Mouse (Mus musculus) hindbrain, embryonic 10.5 days (tissue): Measurements from ENCODE around the gene Wdr35. TPM values are rescaled to one million over a fixed set of nuclear protein-coding genes. Genes with fewer than 3 reads are reported as not detected.
A peak's percentile ranks its signal among the peaks of the same experiment; 100 is the strongest.
"Not testable (repeated sequence)": the region's sequence is repeated elsewhere in the genome, so short reads cannot be mapped to it uniquely, and the experiment has no call there.

Source experiments
- DNase-seq: peaks from one replicate; pipeline ENCODE4 v3.0.0-alpha.2; 2017; ENCODE audit warnings: low spot score
- H3K27ac ChIP-seq: fragments of 300-500 bp; sonication (generic); 2 replicates; pipeline ENCODE4 v1.5.1; 2016; ENCODE audit warnings: mild to moderate bottlenecking, moderate library complexity
- H3K27me3 ChIP-seq: fragments of 300-500 bp; sonication (generic); 2 replicates; pipeline ENCODE4 v1.6.1; 2016; ENCODE audit warnings: mild to moderate bottlenecking; ENCODE audit not compliant: poor library complexity, insufficient read depth, severe bottlenecking
- H3K36me3 ChIP-seq: fragments of 300-500 bp; sonication (generic); 2 replicates; pipeline ENCODE4 v1.6.1; 2016; ENCODE audit warnings: mild to moderate bottlenecking, moderate library complexity
- H3K4me1 ChIP-seq: fragments of 300-500 bp; sonication (generic); replicated peaks from 2 replicates; pipeline ENCODE4 v1.6.1; 2016; ENCODE audit warnings: mild to moderate bottlenecking
- H3K4me3 ChIP-seq: fragments of 300-500 bp; sonication (generic); 2 replicates; pipeline ENCODE4 v1.5.1; 2016; ENCODE audit warnings: mild to moderate bottlenecking, moderate library complexity
- H3K9me3 ChIP-seq: fragments of 300-500 bp; sonication (generic); 2 replicates; pipeline ENCODE4 v1.6.1; 2016; ENCODE audit warnings: mild to moderate bottlenecking, moderate library complexity
- WGBS: fragments of 180-500 bp; shearing (Covaris S2); methylation state at CpG from one replicate; pipeline ENCODE4 v1.1.7; 2016; 5-methylcytosine and 5-hydroxymethylcytosine counted together
- polyA plus RNA-seq: library from polyadenylated mRNA; unstranded; fragments of >200 nt; fragmentation: Nextera tagmentation; extraction: Ambion mirVana; gene quantifications from 2 replicates; pipeline ENCODE4 v1.2.1, GENCODE M21; 2016

Gene Wdr35
- 21.1 and 22.9 TPM in 2 replicates for polyA plus RNA-seq

GRCm38 (mm10) chr12:8973820-8974465 lies at the start of gene Wdr35:
TSS of gene Wdr35 (plus strand) at chr12:8973892.
- Histone ChIP-seq H3K4me1 (peaks cover 14% of the 10 kb centered on the region), H3K4me3 (peak within 1 kb of the TSS; percentile 72), H3K27me3 (peaks cover 6% of the 10 kb centered on the region), H3K9me3 (no peaks in the 10 kb centered on the region), H3K27ac (peak within 1 kb of the TSS; percentile 89), H3K36me3 (peaks cover 10% of the 10 kb centered on the region)
- under 1% methylated on average over 45 of the region's 45 CpGs for WGBS
- DNase-seq, result peak; percentile 90

GRCm38 (mm10) chr12:8927652-8928051 lies 46.0 kb upstream of the Wdr35 start:
- Histone ChIP-seq H3K9me3 (no peaks in the 10 kb centered on the region), H3K27ac (no peak overlapping the region), H3K36me3 (peaks cover 68% of the 10 kb centered on the region), H3K27me3 (no peaks in the 10 kb centered on the region), H3K4me1 (peaks cover 22% of the 10 kb centered on the region), H3K4me3 (no peak overlapping the region)
- no peak for DNase-seq
- WGBS, result 93% methylated on average over 3 of the region's 3 CpGs

GRCm38 (mm10) chr12:8928766-8929165 lies 44.9 kb upstream of the Wdr35 start:
- no peaks in the 10 kb centered on the region for H3K9me3 ChIP-seq
- peaks cover 77% of the 10 kb centered on the region for H3K36me3 ChIP-seq
- DNase-seq, result no peak
- 87% methylated on average over 4 of the region's 4 CpGs for WGBS
- H3K27me3 ChIP-seq, result no peaks in the 10 kb centered on the region
- H3K27ac ChIP-seq, result no peak overlapping the region
- H3K4me3 ChIP-seq, result no peak overlapping the region
- H3K4me1 ChIP-seq, result peaks cover 11% of the 10 kb centered on the region

GRCm38 (mm10) chr12:8931083-8931482 lies 42.6 kb upstream of the Wdr35 start:
- Histone ChIP-seq H3K4me1 (no peaks in the 10 kb centered on the region), H3K4me3 (no peak overlapping the region), H3K36me3 (peaks cover 79% of the 10 kb centered on the region), H3K27me3 (no peaks in the 10 kb centered on the region), H3K27ac (no peak overlapping the region), H3K9me3 (no peaks in the 10 kb centered on the region)
- 86% methylated on average over 4 of the region's 4 CpGs for WGBS
- DNase-seq, result no peak

GRCm38 (mm10) chr12:8935349-8935748 lies 38.3 kb upstream of the Wdr35 start:
- Histone ChIP-seq H3K27me3 (no peaks in the 10 kb centered on the region), H3K4me3 (no peak overlapping the region), H3K4me1 (no peaks in the 10 kb centered on the region), H3K36me3 (peaks cover 83% of the 10 kb centered on the region), H3K9me3 (no peaks in the 10 kb centered on the region), H3K27ac (no peak overlapping the region)
- no peak for DNase-seq
- 86% methylated on average over 5 of the region's 5 CpGs for WGBS

GRCm38 (mm10) chr12:8936210-8936609 lies 37.5 kb upstream of the Wdr35 start:
- not testable (repeated sequence) for H3K4me3 ChIP-seq, DNase-seq, H3K9me3 ChIP-seq, H3K27me3 ChIP-seq, H3K4me1 ChIP-seq, H3K27ac ChIP-seq
- peaks cover 80% of the 10 kb centered on the region for H3K36me3 ChIP-seq
- 73% methylated on average over 4 of the region's 4 CpGs for WGBS

- no peak for DNase-seq
- no peak overlapping the region for H3K27ac ChIP-seq
- no peaks in the 10 kb centered on the region for H3K4me1 ChIP-seq
- no peak overlapping the region for H3K4me3 ChIP-seq
- H3K27me3 ChIP-seq, result no peaks in the 10 kb centered on the region
- H3K36me3 ChIP-seq, result peaks cover 52% of the 10 kb centered on the region
- H3K9me3 ChIP-seq, result no peaks in the 10 kb centered on the region
- 92% methylated on average over 4 of the region's 4 CpGs for WGBS
These were observed 34.2 kb upstream of the Wdr35 start for GRCm38 (mm10) chr12:8939490-8939889.

GRCm38 (mm10) chr12:8940011-8941005 lies 33.4 kb upstream of the Wdr35 start:
- H3K36me3 ChIP-seq, result peaks cover 44% of the 10 kb centered on the region
- WGBS, result 73% methylated on average over 12 of the region's 12 CpGs
- no peaks in the 10 kb centered on the region for H3K9me3 ChIP-seq
- no peak overlapping the region for H3K4me3 ChIP-seq
- H3K4me1 ChIP-seq, result no peaks in the 10 kb centered on the region
- H3K27me3 ChIP-seq, result no peaks in the 10 kb centered on the region
- DNase-seq, result no peak
- H3K27ac ChIP-seq, result no peak overlapping the region

- no peak overlapping the region for H3K4me3 ChIP-seq
- H3K27me3 ChIP-seq, result no peaks in the 10 kb centered on the region
- no peak overlapping the region for H3K27ac ChIP-seq
- no peaks in the 10 kb centered on the region for H3K9me3 ChIP-seq
- no peak for DNase-seq
- H3K4me1 ChIP-seq, result no peaks in the 10 kb centered on the region
- H3K36me3 ChIP-seq, result peaks cover 35% of the 10 kb centered on the region
- 67% methylated on average over 4 of the region's 4 CpGs for WGBS
These were observed 32.5 kb upstream of the Wdr35 start for GRCm38 (mm10) chr12:8941131-8941615.

- Histone ChIP-seq H3K4me3 (no peak overlapping the region), H3K4me1 (no peaks in the 10 kb centered on the region), H3K36me3 (peaks cover 28% of the 10 kb centered on the region), H3K9me3 (no peaks in the 10 kb centered on the region), H3K27ac (no peak overlapping the region), H3K27me3 (peaks cover 5% of the 10 kb centered on the region; the same call in 1 of the 2 replicates)
- 74% methylated on average over 4 of the region's 4 CpGs for WGBS
- no peak for DNase-seq
These were observed 31.8 kb upstream of the Wdr35 start for GRCm38 (mm10) chr12:8941699-8942392.

- no peak for DNase-seq
- no peaks in the 10 kb centered on the region for H3K36me3 ChIP-seq
- no peaks in the 10 kb centered on the region for H3K9me3 ChIP-seq
- no peak overlapping the region for H3K4me3 ChIP-seq
- peaks cover 36% of the 10 kb centered on the region for H3K27me3 ChIP-seq
- no peak overlapping the region for H3K27ac ChIP-seq
- H3K4me1 ChIP-seq, result peaks cover 15% of the 10 kb centered on the region
- WGBS, result 66% methylated on average over 9 of the region's 9 CpGs
These were observed 26.5 kb upstream of the Wdr35 start for GRCm38 (mm10) chr12:8947163-8947562.

GRCm38 (mm10) chr12:8947714-8948464 lies 25.8 kb upstream of the Wdr35 start, which contains the start of gene Matn3:
TSS of gene Matn3 (plus strand) at chr12:8947929.
- H3K4me3 ChIP-seq, result peak within 1 kb of the TSS; percentile 65
- H3K36me3 ChIP-seq, result no peaks in the 10 kb centered on the region
- H3K27me3 ChIP-seq, result peaks cover 36% of the 10 kb centered on the region
- under 1% methylated on average over 42 of the region's 42 CpGs for WGBS
- peaks cover 15% of the 10 kb centered on the region for H3K4me1 ChIP-seq
- peak within 1 kb of the TSS; percentile 75 for H3K27ac ChIP-seq
- peak; percentile 84 for DNase-seq
- no peaks in the 10 kb centered on the region for H3K9me3 ChIP-seq
